Mouse (Mus musculus) spleen, adult 2 months (tissue): Measurements from ENCODE around the gene Adprm.

Experiments
- CTCF ChIP-seq: fragments of 200-500 bp; IDR thresholded peaks from 2 replicates; pipeline ENCODE4 v1.5.1; 2011; ENCODE audit warnings: mild to moderate bottlenecking, inconsistent platforms; ENCODE audit not compliant: insufficient read depth, insufficient read length, insufficient replicate concordance; ENCODE audit errors: extremely low read depth
- POLR2A ChIP-seq: fragments of 200-500 bp; IDR thresholded peaks from 2 replicates; pipeline ENCODE4 v1.6.1; 2011; ENCODE audit warnings: low read depth, low read length, inconsistent platforms

DNA sequence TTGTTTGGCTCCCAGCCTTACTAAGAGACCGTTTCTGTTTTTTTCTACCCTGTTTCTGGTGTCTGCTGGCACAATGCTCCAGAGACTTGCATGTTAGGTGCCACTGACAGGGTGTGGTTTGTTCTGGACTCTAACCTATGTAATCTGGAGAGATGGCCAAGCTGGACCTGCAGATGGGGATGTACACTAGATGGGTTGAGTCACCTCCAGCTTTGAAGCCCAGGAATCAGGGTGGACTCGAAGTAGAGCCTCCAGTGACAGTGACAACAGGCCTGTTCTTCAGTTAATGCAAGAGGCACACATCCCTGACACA, 20.8 kb downstream of the Adprm start:
- no peak for TF ChIP-seq CTCF
- TF ChIP-seq POLR2A: no peak
